Mouse (Mus musculus): ENCODE measurements around the gene Mcoln3.

The Mcoln3 gene

DNA sequence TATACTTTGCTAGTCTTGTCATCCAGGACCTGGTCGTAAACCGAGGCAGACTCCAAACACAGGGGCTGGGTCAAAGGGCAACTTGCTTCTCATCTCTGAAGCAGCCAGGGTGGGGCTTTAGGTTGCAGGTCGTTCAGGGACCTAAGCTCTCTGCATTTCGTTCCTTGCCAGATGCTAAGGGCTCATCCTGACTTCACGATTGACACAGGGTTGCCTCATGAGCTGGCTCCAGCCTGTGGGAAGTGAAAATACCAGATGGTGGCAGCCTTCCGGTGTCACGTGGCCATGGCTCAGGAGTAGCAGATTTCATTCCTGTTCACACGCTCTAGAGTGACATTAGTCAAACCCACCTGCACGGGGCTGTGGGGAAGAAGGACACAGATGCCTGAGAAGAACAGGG, 17.6 kb downstream of the Mcoln3 start:
- peak; percentile 13 to 40 for DNase-seq (ENCODE audit: low read depth in 1 of 2, low spot score in 2 of 2)

DNA sequence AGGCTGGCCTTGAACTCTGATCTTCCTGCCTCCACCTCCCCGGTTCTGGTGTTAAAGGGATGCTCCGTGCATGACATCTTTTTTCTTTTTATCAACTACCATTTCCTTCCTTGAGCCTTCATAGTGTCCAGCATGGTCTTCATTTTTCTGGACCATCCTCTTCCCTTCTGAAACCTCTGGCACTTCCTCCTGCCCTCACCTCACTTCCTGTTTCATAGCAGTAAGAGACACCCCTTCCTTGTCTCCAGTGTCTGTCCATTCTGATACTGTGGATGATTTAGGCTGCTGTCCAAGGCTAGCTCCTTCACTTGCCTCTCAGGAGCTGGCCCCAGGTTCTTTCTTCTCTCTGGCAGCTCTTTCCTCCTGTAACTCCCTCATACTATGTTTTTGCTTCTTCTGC, 18.2 kb downstream of the Mcoln3 start:
- no peak for DNase-seq (ENCODE audit: low read depth in 1 of 2, low spot score in 2 of 2)

DNA sequence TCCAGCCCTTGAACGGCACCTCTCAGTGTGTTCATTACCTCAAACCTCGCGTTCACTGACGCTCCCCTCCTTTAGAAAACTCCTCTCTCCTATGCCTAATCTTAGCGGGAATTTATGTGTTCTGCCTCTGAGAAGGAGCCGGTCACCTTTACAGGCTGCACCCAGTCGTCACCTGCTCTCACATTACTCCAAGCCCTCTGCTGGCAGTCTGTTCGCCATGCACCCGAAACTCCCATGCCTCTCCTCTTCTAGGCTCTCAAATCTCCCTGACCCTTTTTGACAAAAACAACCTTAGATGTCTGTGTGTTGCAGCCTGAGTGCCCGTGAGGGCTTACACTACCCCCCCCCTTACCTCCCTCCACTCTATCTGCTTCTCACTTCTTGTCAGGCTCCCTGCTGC, 19.2 kb downstream of the Mcoln3 start:
- no peak for DNase-seq (ENCODE audit: low read depth in 1 of 2, low spot score in 2 of 2)

DNA sequence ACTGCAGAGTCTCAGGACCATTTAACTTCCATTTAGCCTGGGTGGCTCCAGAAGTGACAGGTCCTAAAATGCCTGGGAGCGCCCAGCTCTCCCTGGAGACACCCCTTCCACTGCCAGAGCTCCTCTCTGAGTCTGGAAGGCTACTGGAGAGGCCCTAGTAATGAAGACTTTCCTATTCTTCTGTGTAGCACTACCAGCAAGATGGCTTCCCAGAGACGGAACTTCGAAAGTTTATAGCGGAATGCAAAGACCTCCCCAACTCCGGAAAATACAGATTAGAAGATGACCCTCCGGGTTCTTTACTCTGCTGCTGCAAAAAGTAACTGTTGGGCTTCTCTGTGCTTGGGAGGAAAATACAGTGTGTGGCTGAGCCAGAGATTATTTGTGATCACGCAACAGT, 23.0 kb downstream of the Mcoln3 start:
- DNase-seq (ENCODE audit: low read depth in 1 of 2, low spot score in 2 of 2), result no peak

DNA sequence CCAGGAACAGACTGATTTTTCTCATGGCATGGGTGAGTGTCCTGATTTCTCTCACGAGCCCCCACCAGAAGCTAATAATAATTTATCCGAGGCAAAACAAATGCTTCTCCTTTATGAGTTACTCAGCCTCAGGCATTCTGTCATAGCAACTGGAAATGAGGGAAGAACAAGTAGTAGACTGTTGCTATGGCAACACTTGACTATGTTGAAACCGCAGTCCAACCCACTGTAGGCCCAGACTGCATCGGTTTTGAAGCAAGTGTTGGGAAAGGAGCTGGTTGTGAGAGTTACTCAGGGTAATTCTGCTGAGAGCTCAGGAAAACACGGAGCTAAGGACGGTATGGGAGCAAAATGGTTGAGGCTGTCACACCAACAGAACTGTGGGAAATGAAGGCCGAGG, 25.3 kb downstream of the Mcoln3 start:
- no peak for DNase-seq (ENCODE audit: low read depth in 1 of 2, low spot score in 2 of 2)

DNA sequence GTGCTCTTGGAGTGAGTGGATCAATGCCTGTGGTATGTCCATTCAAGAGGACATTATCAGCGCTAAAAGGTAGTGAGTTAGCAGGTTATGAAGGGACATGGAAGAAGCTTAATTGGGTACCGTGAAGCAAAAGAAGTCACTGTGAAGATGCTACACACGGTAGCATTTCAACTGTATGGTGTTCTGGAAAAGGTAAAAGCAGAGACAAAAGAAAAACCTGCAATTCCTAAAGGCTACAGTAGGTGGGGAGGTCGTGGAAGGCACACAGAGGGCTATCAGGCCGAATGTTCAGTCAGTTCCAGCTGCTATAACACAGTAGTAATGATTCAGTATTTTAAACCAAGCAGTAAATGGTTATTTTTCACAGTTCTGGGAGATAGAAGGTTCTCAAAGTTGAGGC, 28.3 kb downstream of the Mcoln3 start:
- no peak for DNase-seq (ENCODE audit: low read depth in 1 of 2, low spot score in 2 of 2)

DNA sequence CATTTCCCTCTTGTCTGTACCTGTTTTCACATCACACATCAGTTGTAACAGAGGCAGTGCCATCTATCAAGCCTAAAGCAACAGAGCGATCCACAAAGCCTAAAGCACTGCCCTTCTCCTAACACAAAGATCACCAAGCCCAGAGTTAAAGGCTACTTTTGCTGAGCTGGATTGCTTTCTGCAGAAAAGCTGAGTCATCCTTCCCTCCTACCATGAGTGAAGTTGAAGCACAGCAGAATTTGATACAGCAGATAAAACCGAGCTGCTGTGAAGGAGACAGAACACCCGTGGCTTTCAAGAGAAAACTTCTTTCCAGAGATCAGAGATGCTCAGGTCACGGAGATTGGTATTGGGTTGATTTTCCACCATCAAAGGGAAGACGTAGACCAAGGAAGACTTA, 28.9 kb downstream of the Mcoln3 start:
- no peak for DNase-seq (ENCODE audit: low read depth in 1 of 2, low spot score in 2 of 2)

DNA sequence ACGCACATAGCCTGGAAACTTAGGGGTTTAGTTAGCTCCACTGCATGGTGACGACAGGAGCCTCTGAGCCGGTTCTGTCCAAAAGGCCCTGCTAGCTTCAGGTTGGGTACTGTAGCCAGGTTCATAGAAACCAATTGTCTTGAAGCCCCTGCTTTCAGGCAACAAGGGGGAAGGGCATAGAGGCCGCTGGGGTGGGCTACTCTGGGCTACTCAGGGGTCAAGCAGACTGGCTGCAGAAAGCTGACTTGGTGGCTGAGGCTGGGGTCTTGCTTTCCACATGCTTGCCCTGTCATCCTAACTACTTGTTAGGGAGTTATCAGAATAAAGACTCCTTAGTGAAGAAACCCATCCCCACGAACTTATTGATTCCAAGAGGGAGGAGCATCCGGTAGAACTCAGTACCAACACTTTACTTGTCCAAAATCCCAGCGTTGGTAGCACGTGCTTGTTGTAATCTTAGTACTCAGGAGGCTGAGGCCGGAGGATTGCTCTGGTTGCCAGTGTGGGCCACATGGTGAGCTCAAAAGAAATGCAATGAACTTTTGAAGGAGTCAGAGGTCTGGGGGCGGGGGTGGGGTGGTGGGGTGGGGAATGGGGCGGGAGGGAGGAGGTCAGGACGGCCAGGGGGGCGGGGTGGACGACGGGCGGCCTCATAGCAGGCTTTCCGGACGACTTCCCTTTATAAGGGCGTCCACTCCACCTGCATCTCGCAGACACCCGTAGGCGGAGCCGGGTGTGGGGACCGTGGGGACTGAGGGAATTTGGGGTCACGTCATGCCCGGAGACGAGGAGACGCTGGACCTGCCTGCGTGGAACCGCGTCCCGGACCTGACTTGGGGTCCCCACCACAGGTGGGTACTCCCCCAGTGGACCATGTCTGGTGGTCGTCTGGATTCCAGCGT, 32.2 kb downstream of the Mcoln3 start, which contains the start of gene Mcoln2:
Mcoln2 (plus strand) TSS at position 678 of the 902 bp plus-strand sequence.
- DNase-seq (ENCODE audit: low read depth in 1 of 2, low spot score in 2 of 2), result no peak

DNA sequence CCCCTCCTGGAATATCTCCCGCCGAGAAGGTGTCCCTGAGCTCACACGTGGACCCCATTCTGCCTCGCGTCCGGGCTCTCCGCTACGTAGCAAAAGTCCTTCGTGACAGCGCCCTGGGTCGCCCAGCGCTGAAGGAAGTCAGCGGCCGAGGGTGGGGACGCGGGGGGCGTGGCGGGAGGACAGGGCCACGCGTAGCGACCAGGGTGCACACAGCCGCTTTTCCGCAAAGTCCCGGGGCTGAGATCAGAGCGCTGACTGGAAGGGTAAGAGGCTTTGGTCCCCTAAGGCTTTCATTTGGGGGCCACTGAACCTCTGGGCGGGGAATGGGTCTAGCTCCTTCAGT, 32.8 kb downstream of the Mcoln3 start:
- no peak for DNase-seq (ENCODE audit: low read depth in 1 of 2, low spot score in 2 of 2)

DNA sequence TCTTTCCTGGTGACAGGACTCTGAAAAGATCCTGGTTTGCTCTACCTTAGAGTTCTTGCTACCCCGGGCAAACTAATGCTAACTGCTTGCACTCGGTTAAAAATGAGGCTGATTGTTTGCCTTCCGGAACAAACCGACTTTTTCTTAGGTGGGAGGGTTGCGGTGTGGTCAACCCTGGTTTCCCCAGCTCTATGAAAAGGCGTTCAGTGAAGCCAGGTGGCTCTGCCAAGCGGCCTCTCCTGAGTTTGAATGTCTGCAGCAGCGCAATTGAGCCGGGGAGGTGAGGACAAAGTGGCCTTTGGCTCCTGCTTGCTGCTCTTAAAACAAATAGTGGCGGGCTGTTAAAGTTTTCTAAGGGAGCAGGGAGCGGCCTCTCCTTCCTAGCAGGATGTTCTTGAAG, 33.3 kb downstream of the Mcoln3 start:
- no peak for DNase-seq (ENCODE audit: low read depth in 1 of 2, low spot score in 2 of 2)

DNA sequence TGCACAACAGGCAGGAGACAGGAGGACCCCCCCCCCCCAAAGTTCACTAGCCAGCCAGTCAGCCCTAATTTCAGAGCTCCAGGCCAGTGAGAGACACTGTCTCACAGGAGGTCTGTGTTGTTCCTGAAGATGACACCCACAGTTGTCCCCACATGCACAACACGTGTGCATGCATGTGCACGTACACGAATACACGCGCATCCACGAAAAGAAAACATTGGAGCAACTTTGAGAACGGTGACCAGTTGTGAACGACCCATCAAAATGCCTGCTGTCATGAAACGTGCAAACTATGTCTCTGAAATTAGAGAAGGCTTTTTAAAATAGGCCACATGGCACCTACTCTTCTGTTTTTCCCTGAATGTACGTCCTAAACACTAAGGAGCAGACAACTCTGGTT, 34.1 kb downstream of the Mcoln3 start:
- no peak for DNase-seq (ENCODE audit: low read depth in 1 of 2, low spot score in 2 of 2)

DNA sequence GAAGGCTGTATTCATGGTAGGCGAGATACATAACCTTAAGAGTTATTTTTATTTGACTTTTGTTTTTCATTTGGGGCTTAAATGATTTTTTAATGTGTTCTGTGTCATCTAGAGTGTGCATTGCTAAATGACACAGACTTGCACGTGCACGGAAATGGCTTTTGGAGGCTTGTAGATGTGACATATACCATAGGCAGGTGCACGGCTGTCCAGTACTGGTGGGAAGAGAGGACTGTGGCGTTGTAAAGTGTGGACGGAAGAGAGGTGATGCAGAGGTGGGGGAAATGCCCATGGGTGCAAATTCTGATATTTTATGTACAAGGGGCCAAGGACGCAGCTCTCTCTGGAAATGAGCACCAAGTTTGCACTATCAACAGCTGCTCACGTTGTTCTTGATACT, 34.5 kb downstream of the Mcoln3 start:
- DNase-seq (ENCODE audit: low read depth in 1 of 2, low spot score in 2 of 2), result no peak

DNA sequence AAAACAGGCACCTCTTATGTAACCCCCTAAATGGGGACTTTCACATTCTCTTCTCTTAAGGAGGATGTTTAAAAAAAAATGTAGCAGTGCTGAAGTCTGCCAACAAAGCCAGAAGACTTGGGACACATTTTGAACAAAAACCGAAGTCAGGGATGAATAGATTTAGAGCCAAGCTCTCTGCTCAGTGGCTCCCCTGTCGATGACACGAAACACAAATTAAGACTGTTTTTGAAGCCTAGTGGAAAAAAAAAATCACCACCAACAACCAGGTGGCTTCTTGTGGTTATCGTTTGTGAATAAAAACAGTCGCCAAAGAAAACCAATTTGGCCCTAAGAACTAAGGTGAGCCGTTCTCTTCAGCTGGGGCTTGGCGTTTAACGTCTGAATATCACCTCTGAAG, 35.1 kb downstream of the Mcoln3 start:
- DNase-seq (ENCODE audit: low read depth in 1 of 2, low spot score in 2 of 2), result no peak

DNA sequence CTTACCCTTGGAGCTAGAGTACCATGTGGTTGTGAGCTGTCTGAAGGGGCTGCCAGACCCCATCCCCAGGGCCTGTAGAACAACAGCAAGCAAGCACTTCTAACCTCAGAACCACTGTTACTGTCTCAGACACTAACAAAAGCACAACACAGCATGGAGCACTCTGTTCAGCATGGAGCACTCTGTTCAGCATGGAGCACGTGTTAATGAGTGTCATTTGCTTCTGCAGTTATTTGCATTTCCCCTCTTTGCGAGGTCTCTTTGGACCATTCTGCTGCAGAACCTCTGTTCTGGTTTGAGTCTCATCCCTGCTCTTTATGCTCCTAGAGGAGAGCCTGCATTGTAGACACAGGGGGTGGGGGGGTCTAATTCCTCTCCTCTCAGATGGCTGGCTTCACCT, 35.7 kb downstream of the Mcoln3 start:
- DNase-seq (ENCODE audit: low read depth in 1 of 2, low spot score in 2 of 2), result no peak

DNA sequence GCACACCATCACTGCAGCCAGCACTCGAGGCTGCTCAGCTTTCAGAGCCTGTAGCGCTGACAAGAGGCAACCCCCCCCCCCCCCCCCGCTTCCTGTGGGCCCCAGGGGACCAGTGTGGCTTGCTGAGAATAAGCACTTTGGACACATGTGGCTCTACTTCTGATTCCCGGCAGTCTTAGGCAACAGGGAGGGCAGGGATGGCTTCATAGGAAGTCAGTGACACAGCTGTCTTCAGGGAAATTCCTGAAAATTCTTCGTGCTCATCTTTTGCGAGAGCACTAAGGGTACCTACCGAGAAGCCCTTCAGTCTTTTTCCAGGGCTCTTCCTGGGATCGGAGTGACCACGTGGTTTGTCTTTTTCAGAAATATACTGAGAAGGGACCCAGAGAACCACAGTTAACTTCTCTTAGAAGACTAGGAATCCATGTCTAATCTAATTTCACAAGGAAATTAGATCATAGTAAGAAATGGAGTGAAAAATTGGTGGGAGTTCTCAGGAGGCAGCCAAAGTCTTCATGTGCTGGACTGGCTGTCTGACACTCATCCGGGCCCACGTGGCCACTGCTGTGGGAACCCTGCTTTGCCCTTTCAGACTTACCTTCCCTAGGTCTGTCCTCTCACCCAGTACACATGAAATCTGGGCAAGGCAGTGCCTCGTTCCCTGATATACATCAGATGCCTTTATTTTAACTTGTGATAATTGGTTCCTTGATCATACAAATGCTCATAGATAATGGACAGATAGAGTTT, 36.8 kb downstream of the Mcoln3 start:
- DNase-seq (ENCODE audit: low read depth in 1 of 2, low spot score in 2 of 2), result no peak

DNA sequence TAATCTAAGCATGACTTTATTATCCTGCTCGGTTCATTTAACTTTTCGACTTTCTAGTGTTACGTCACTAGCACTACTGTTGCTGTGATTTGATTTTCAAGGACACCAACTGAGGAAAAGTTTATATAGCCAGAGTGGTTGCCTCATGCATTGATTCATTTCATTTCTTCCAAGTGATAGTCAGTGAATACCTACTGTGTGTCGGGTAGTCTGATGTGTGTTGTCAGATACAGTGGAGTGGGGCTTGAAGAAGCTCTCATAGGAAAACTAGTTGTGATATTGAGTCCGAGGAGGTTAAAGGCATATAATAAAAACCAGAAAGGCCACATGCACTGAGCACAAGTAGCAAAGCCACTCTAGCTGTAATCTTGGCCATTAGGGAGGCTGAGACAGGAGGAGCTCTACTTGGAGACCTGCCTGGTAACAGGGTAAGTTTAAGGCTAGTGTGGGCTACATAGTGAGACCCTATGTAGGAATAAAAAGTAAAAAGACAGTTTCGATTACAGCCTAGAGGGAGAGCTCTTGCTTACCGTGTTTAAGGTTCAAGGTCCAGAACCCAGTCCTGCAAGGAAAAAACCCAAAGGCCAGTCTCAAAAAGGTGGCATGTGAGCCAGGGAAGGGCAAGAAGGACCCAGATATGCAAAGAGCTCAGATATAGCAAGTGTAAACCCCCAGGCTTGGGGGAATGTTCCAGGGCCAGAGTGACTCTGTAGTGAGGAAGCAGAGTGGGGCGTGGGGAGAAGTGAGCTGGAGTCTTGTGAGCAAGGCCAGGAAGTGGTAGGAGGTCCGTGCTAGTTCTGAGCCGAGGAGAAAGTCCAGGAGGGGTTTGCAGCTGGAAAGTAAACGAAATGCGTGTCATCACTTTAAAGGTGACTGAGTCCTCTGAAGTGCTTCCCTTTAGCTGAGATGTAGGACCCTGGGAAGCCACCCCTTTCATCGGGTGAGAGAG, 38.7 kb downstream of the Mcoln3 start:
- no peak for DNase-seq (ENCODE audit: low read depth in 1 of 2, low spot score in 2 of 2)

DNA sequence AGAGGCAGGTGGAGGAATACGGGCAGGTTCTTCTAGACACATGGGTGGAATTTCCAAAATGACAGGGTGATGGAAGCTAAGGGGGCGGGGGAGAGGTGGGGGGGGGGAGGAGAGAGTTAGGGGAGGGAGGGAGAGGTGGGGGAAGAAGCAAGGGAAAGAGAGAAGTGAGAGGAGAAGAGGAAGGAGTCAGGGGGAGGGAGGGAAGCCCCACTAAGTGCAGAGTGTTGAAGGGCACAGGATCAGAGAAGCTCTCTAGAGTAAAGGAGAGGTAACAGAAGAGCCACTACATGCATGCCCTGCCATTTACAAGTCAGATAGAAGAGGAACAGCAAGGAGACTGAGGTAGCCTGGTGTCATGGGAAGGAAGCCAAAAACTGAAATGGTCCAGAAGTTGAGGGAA, 39.6 kb downstream of the Mcoln3 start:
- no peak for DNase-seq (ENCODE audit: low read depth in 1 of 2, low spot score in 2 of 2)

DNA sequence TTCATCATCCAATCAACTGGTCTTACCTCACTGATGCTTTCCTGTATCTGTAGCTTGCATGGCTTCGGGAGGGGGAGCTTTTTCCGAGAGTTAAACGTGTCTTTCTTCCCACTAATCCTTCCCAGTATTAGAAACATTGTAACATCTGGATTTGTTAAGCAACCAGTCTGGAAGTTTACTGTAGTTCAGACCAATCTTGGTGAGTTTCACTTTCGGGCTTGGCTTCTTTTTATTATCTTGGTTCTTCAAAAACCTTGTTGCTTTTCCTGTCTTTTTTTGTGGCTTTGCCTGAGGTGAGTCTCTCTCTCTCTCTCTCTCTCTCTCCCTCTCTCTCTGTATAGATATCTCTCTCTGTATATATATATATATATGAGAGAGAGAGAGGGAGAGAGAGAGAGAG, 40.8 kb downstream of the Mcoln3 start:
- DNase-seq (ENCODE audit: low read depth in 1 of 2, low spot score in 2 of 2), result no peak

DNA sequence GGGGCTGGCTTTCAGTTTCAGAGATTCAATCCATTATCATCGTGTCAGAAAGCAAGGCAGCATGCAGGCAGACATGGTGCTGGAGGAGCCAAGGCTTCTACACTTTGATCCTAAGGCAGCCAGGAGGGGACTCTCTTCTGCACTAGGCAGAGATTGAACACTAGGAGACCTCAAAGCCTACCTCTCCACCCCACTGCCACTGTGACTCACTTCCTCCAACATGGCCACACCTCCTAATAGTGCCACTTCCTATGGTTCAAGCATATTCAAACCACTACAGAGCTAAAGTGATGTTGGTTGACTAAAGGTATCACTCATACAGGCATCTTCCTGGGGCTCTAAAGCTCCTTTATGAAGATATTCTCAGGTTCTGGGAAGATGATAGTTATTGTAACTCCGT, 42.1 kb downstream of the Mcoln3 start:
- DNase-seq (ENCODE audit: low read depth in 1 of 2, low spot score in 2 of 2), result no peak

DNA sequence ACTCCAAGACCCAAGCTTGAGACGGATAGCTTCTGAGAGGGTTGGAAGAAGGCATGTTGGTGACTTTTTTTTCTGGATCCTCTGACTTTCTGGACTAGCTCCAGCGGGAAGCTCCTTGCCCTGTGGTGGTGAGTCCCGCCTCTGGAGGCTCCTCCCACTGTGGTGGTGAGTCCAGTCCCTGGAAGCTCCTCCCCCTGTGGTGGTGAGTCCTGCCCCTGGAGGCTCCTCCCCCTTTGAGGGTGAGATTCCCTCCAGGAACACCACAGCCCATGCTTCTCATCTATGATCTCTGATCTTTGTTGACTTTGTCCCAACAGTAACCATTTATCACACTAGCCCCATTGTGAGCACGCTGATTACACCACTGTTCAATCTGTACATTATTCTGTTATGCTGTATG, 44.9 kb downstream of the Mcoln3 start:
- no peak for DNase-seq (ENCODE audit: low read depth in 1 of 2, low spot score in 2 of 2)

DNA sequence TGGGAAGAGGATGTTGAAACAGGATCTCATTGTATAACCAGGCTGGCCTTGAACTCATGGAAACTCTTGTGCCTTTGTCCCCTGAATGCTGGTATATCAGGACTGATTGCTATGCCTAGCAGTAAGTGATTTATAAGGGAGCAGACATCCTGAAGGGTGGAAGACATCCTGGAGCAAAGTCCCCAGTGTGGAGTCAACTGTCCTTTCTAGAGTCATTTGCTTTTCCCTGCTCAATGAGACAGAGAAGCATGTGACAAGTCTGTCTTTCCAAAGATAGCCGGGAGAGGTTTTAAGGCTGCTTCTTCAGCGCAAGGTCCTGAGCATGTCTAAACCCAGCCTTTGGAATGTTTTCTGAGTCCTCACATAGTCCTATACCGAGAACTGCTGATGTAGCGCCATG, 52.1 kb downstream of the Mcoln3 start:
- DNase-seq (ENCODE audit: low read depth in 1 of 2, low spot score in 2 of 2), result no peak

DNA sequence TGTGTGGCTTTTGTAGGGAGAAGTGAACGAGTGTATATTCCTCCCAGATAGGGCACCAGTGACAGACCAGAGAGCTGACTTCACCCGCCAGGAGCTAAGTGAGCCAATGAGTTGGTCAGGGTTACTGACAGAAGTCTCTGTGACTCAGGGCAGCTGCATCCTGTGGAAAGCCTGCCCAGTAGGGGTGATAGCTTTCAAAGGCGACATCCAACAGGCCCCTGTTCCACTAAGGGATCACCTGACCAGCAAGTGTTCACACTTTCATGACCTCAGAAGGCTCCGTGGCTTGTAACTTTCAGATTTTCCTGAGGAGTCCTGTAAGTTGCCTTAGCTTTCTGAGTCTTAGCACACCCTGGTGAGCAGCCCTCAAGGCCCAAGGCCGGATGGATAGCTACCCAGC, 55.8 kb downstream of the Mcoln3 start:
- no peak for DNase-seq (ENCODE audit: low read depth in 1 of 2, low spot score in 2 of 2)

Data from monocyte, adult 2 months (primary cell).